Mouse (Mus musculus): ENCODE measurements around the gene Scube1. TPM values are rescaled to one million over a fixed set of nuclear protein-coding genes. Genes with fewer than 3 reads are reported as not detected.
A peak's percentile ranks its signal among the peaks of the same experiment; 100 is the strongest.

Gene Scube1
- polyA plus RNA-seq, 1 experiment from 2014 or later: 1.6 TPM

DNA sequence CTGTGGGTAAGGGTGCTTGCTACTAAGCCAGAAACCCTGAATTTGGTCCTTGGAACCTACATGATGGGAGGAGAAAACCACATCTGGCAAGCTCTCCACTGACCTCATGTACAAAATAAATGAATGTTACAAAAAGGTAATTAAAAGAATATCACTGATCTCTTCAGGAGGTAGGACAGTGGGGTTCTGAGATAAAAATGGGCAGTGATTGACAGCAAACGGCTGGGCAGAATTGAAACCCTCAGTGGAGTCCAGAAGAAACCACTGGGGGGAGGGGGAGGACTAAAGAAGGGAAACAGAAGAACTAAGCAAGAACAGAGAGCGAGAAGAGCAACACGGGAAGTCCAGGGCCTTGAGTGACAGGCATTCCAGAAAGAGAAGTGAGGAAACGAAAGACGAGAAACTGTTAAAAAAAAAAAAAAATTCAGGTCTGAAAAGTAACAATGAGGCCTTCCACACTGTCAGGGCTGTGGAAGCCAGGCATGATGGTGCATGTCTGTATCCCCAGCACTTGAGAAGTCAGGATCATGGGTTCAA is 163.8 kb downstream of the Scube1 start:
- WGBS: 49% methylated on average over 5 of the region's 5 CpGs
- Histone ChIP-seq H3K4me2 (replicated peaks; ENCODE audit: low read depth, low read length) (no peak overlapping the region), H3K36me3 (ENCODE audit: insufficient read depth, low read length) (no peaks in the 10 kb centered on the region), H3K9ac (replicated peaks; ENCODE audit: low read depth) (no peak overlapping the region), H3K27me3 (replicated peaks; ENCODE audit: insufficient read depth, low read length) (no peaks in the 10 kb centered on the region), H3K4me1 (ENCODE audit: insufficient read depth, low read depth, low read length) (no peaks in the 10 kb centered on the region; the same call in 1 of the 2 replicates), H3K4me3 (ENCODE audit: low read depth, low read length) (no peak overlapping the region), H3K27ac (ENCODE audit: low read length) (no peak overlapping the region), H3K9me3 (ENCODE audit: low read length) (no peaks in the 10 kb centered on the region)
- no peak for ATAC-seq
- TF ChIP-seq EP300 (IDR thresholded peaks at IDR 0.05): no peak
- no peak for TF ChIP-seq CTCF (IDR thresholded peaks at IDR 0.05)
- no peak for DNase-seq (ENCODE audit: low spot score)

DNA sequence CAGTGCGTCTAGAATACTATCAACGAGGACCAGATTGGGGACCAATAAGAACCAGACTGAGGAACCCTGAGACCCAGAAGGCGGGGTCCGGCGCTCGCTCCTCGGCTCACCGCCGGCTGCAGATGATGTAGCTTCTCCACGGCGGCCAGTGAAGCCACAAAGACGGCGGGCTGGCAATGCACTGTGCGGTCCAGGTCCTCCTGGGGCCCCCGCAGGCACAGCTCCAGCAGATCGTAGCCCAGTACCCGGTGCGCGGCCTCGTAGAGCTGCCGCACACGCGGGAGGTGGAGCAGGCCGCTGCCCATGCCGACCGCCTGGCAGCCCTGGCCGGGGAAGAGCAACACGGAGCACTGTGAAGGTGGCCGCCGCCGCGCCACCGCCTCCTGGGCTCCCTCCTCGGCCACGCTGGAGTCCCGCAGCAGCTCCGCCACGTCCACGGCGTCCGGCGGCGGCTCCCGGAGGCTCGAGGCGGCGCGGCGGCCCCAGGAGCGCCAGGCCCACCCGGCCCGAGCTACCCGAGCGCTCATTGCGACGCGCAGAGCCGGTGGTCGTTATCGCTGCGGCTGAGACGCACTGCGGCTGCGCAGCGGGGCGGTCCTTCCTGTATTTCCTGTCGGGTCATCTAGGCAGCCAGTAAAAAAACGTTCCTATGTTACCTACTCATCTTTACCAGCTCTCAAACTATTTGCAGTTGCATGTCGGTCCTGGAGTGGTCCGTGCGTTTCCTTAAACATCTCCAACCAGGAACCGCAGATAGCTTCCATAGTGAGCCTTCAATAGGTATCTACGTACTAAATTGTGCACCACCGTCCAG is 169.5 kb downstream of the Scube1 start:
- Histone ChIP-seq H3K9me3 (ENCODE audit: low read length) (no peaks in the 10 kb centered on the region), H3K9ac (replicated peaks; ENCODE audit: low read depth) (peak overlapping the region; percentile 78), H3K27ac (ENCODE audit: low read length) (peak overlapping the region; percentile 91), H3K27me3 (replicated peaks; ENCODE audit: insufficient read depth, low read length) (no peaks in the 10 kb centered on the region), H3K4me3 (ENCODE audit: low read depth, low read length) (peak overlapping the region; percentile 73), H3K4me1 (ENCODE audit: insufficient read depth, low read depth, low read length) (no peaks in the 10 kb centered on the region; the same call in 1 of the 2 replicates), H3K36me3 (ENCODE audit: insufficient read depth, low read length) (0 out of 2 replicates have a peak, but pooled peaks cover under 1% of the 10 kb centered on the region), H3K4me2 (replicated peaks; ENCODE audit: low read depth, low read length) (peak overlapping the region; percentile 96)
- TF ChIP-seq CTCF (IDR thresholded peaks at IDR 0.05) (no peak), EP300 (IDR thresholded peaks at IDR 0.05) (no peak)
- peak; percentile 94 for DNase-seq (ENCODE audit: low spot score)
- ATAC-seq: peak; percentile 88
- WGBS: 3% methylated on average over 56 of the region's 74 CpGs

Other genes starting within 250 kb of the Scube1 start
- gene Ttll1, start 214.1 kb downstream of the Scube1 start, polyA plus RNA-seq (2015; fragmentation: Nextera tagmentation; extraction: Ambion mirVana): 13.8 and 13.9 TPM in 2 replicates
- 33.8 and 34.6 TPM in 2 replicates for gene Bik, start 198.2 kb downstream of the Scube1 start, polyA plus RNA-seq (2015; fragmentation: Nextera tagmentation; extraction: Ambion mirVana)
- gene Tspo, start 161.4 kb downstream of the Scube1 start, polyA plus RNA-seq (2015; fragmentation: Nextera tagmentation; extraction: Ambion mirVana): 343 and 439 TPM in 2 replicates
- gene Mcat, start 161.2 kb downstream of the Scube1 start, polyA plus RNA-seq (2015; fragmentation: Nextera tagmentation; extraction: Ambion mirVana): 22.8 and 24.7 TPM in 2 replicates
- 12.3 TPM in 2 replicates for gene Ttll12, start 129.9 kb downstream of the Scube1 start, polyA plus RNA-seq (2015; fragmentation: Nextera tagmentation; extraction: Ambion mirVana)
- 0.15 TPM in 1 of 2 replicates, not detected in the other for gene Mpped1, start 54.4 kb upstream of the Scube1 start, polyA plus RNA-seq (2015; fragmentation: Nextera tagmentation; extraction: Ambion mirVana)

Measured in lung, postnatal 0 days (tissue).